Mouse (Mus musculus): ENCODE measurements around the gene Mrps17.

Mrps17 gene

GRCm38 (mm10) chr5:129715326-129715861, at the start of gene Mrps17:
TSS of gene Mrps17 (plus strand) at chr5:129715497.
- DNase-seq (ENCODE audit: low read depth, low spot score) = peak; percentile 98

- no peak for DNase-seq (ENCODE audit: low read depth, low spot score)
Observed at GRCm38 (mm10) chr5:129666271-129666909, 48.9 kb upstream of the Mrps17 start.

GRCm38 (mm10) chr5:129667851-129668250, 47.4 kb upstream of the Mrps17 start:
- no peak for DNase-seq (ENCODE audit: low read depth, low spot score)

DNA sequence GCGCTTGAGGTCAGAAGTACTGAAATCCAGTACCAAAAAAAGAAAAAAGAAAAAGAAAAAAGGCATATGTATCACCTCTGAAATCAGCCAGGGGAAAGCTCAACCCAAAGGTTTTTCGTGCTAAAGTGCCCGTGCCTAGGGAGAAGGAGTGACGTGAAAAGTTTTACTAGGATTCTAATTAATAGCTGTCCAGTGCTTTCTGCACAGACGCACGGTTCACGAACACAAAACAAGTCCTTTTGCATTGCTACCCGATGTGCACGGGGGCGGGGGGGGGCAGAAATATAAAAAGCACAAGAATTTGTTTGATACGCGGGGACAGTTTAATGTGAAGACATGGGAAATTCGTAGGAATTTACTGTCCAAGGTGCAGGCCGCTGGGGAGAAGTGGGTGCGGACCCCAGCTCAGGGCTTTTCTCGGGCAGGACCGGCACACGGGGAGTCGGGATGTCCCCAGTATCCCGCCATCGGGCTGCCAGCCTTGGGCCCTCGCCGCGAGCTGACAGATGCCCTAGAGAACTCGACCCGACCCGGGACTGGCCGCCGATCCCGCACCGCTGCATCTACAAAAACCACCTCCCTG, 45.8 kb upstream of the Mrps17 start:
- peak; percentile 12 for DNase-seq (ENCODE audit: low read depth, low spot score)

GRCm38 (mm10) chr5:129670036-129670458, 45.2 kb upstream of the Mrps17 start, which contains the start of gene Zfp11:
TSS of gene Zfp11 (minus strand) at chr5:129670099.
- peak; percentile 90 for DNase-seq (ENCODE audit: low read depth, low spot score)

- DNase-seq (ENCODE audit: low read depth, low spot score) = peak; percentile 56
Observed at GRCm38 (mm10) chr5:129685141-129685540, 30.2 kb upstream of the Mrps17 start.

GRCm38 (mm10) chr5:129687621-129688020, 27.7 kb upstream of the Mrps17 start:
- no peak for DNase-seq (ENCODE audit: low read depth, low spot score)

- no peak for DNase-seq (ENCODE audit: low read depth, low spot score)
Observed at GRCm38 (mm10) chr5:129690528-129690927, 24.8 kb upstream of the Mrps17 start.

DNA sequence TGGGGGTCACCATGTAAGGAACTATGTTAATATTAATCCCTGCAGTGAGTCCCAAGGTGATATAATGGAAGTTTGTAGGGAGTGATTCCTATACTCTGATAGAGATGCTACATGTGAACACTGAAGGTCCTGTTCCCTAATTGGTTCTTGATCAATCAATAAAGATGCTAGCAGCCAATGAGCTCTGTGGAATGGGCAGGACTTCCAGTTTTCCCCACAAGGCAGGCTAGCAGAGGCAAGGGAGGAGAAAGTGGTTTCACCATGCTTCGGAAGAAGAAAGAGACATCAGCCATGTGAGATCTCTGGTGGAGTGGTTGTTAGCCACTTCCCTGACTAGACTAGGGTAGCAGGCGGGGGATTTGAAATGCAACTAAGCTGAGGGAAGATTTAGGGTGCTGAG, 14.8 kb upstream of the Mrps17 start:
- DNase-seq (ENCODE audit: low read depth, low spot score) = peak; percentile 58

DNA sequence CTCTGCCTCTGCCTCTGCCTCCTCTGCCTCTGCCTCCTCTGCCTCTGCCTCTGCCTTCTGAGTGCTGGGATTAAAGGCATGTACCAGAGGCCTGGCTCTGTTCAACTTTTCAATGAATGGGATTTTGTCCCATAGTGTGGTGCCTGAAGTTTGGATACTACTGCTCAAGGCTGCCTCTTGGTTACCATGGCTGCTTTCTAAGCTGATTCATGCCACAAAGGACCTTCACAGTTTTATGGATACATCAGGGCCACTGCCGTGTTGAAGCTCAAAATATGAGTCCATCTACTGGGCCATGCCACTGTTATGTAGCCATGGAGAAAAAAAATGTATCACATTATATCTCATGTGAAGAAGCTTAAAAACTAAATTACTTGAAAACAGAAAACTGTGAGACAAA, 13.6 kb upstream of the Mrps17 start:
- DNase-seq (ENCODE audit: low read depth, low spot score) = no peak

- no peak for DNase-seq (ENCODE audit: low read depth, low spot score)
Observed at GRCm38 (mm10) chr5:129703368-129703767, 11.9 kb upstream of the Mrps17 start.

DNA sequence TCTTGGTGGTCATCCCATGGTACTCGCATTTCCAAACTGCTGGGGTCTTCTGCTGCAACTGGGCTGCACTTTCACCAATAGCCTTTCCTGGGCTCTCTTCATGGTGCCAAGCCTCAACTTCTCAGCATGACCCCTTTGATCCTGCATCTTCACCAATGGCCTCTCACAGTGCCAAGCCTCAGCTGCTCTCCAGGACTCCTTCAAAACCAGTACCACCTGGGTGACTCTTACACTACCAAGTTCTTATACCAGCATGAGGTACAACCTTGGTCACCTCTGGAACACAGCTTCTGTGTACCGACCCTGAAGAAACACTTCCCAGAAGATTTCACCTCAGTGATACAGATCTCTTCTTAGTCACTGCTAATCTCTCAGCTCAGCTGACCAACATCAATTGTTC, 6.9 kb upstream of the Mrps17 start, which contains the start of gene Sept14:
Gene Sept14 (minus strand): TSS at position 101 of the 400 bp plus-strand sequence.
- DNase-seq (ENCODE audit: low read depth, low spot score) = no peak

DNA sequence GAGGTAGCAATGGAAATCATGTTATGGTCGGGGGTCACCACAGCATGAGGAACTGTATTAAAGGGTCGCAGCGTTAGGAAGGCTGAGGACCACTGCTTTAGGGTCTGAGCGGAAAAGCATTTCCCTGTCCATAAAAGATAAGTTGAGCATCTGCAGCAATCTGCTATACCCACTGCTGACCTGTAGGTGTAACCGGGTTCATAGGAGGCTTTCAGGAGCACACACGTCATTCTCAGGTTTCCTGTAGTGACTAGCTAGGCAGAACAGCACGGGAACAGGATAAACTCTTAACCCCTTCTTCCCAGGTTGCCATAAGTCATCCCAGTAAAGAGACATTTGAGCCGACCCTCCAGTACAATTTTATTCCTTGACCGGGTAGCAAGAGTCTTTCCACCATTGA, 1.7 kb downstream of the Mrps17 start:
- peak; percentile 70 for DNase-seq (ENCODE audit: low read depth, low spot score)

DNA sequence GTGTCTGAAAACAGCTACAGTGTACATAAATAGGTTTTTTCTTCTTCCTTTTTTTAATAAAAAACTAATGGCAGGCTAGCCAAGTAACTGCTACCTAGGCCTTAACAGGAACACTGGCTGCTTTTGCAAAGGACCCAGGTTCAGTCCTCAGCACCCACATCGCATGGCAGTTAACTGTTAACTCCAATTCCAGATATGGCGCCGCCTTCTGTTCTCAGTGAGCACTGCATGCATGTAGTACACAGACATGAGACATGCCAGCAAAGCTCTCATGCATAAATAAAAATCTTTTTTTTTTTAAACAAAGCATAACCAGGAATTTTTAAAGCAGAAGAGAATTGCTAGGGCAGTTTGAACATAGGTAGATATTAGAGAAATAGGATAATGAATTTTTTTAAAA, 4.9 kb downstream of the Mrps17 start:
- no peak for DNase-seq (ENCODE audit: low read depth, low spot score)

- DNase-seq (ENCODE audit: low read depth, low spot score) = no peak
Observed at GRCm38 (mm10) chr5:129724268-129724667, 9.0 kb downstream of the Mrps17 start.

GRCm38 (mm10) chr5:129724834-129725773, 9.8 kb downstream of the Mrps17 start, which contains the start of gene Nipsnap2:
TSS of gene Nipsnap2 (plus strand) at chr5:129725063.
- DNase-seq (ENCODE audit: low read depth, low spot score) = peak; percentile 92

DNA sequence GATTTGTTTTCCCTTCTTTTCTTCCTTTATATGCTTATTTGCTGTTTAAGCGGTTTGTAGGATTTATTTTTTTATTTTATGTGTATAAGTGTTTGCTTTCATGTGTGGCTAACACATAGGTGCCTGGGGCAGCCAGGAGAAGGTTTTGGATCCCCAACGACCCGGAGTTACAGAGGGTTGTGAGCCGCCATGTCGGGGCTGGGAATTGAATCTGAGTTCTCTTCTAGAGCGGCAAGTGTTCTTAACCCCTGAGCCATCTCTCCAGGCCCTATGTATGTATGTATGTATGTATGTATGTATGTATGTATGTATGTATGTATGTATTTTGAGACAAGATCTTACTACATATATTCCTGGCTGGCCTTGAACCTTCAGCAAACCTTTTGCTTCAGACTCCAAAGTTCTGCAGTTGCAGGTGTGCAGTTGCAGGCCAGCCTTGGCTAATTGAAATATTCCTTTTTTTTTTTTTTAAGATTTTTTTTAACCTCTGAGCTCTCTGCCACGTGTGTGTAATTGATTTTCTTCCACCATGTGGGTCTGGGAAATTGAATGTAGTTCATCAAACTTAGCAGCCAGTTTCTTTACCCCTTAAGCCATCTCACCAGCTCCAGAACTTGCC, 10.6 kb downstream of the Mrps17 start:
- DNase-seq (ENCODE audit: low read depth, low spot score) = peak; percentile 25

GRCm38 (mm10) chr5:129726784-129727183, 11.5 kb downstream of the Mrps17 start:
- DNase-seq (ENCODE audit: low read depth, low spot score) = peak; percentile 62

DNA sequence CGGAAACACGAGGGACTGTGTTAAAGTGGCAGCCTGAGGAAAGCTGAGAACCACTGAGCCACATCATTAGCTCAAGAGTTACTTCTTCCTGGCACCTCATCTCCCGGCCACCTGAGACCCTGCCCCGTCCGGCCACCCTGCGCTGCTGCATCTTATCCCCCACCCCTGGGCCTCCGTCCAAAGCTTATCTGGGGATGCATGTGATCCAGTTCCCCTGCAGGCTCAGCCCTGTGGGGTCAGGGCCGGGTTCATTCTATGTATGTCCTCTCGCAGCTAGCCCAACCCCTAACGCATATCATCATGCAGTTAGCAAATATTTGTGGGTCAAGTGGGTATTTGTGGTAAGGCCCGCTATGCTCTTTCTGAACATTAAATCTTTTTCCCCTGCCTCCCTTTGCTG, 14.0 kb downstream of the Mrps17 start:
- no peak for DNase-seq (ENCODE audit: low read depth, low spot score)

DNA sequence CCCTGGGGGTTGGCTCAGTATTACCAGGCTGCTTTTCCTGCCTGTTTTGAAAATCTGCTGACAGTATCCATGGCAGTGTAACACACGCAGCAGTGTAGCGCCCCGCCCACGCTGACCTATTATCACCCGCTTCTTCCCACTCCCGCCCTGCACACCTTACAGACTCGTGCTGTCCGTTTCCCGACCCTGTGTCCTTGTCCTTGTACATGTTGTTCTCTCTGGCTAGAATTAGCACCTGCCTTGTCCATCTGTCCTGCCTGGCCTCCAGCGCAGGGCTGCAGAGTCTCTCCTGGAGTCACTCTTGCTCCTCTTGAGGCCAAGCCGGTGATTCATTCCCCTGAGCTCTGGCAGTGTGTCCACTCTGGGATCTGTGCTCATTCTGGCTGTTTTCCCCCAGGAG, 15.0 kb downstream of the Mrps17 start:
- DNase-seq (ENCODE audit: low read depth, low spot score) = peak; percentile 34

DNA sequence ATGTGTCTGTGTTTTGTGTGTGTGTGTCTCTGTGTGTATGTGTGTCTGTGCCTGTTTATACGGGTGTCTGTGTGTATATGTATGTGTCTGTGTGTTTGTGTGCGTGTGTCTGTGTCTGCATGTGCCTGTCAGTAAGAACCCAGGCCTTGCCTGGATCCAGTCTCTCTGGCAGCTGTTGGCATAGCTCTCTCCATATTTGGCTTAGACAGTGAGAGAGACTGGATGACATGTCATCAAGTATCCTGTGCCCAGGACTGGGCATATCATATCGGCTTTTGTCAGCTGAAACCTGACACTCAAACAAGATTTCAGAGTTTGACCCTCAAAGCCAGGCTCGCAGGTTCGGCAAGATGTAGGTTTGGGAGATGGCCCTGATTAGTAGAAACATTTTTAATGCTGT, 15.7 kb downstream of the Mrps17 start:
- DNase-seq (ENCODE audit: low read depth, low spot score) = no peak
